Mouse (Mus musculus) splenic B cell, adult 2 months (primary cell): ENCODE data around the gene Shq1.

ENCODE experiments used
- DNase-seq: peaks from one replicate; pipeline ENCODE4 v3.0.0-alpha.2; 2011; ENCODE audit warnings: low read depth, low spot score
- H3K27me3 ChIP-seq: 2 replicates; pipeline ENCODE4 v1.6.1; 2012; ENCODE audit warnings: mild to moderate bottlenecking, low read length, moderate library complexity, mixed read lengths; ENCODE audit not compliant: control insufficient read depth, poor library complexity, insufficient read depth, severe bottlenecking
- H3K36me3 ChIP-seq: 2 replicates; pipeline ENCODE4 v1.6.1; 2012; ENCODE audit warnings: mild to moderate bottlenecking, low read length, moderate library complexity, mixed read lengths; ENCODE audit not compliant: control insufficient read depth, poor library complexity, insufficient read depth, severe bottlenecking

The Shq1 gene

GRCm38 (mm10) chr6:100521615-100522398, 149.2 kb downstream of the Shq1 start:
- Histone ChIP-seq H3K36me3 (no peaks in the 10 kb centered on the region), H3K27me3 (no peaks in the 10 kb centered on the region)
- no peak for DNase-seq

GRCm38 (mm10) chr6:100520558-100521099, 150.3 kb downstream of the Shq1 start:
- no peaks in the 10 kb centered on the region for H3K27me3 ChIP-seq
- H3K36me3 ChIP-seq, result no peaks in the 10 kb centered on the region
- DNase-seq, result no peak

GRCm38 (mm10) chr6:100519837-100520236, 151.1 kb downstream of the Shq1 start:
- no peak for DNase-seq
- no peaks in the 10 kb centered on the region for H3K27me3 ChIP-seq
- no peaks in the 10 kb centered on the region for H3K36me3 ChIP-seq
